Mouse (Mus musculus) MN1 (cell line): ENCODE data around the gene Bmt2.

ENCODE experiments used
- DNase-seq: peaks from one replicate; pipeline ENCODE4 v3.0.0-alpha.2; 2016; ENCODE audit warnings: low spot score

The Bmt2 gene

DNA sequence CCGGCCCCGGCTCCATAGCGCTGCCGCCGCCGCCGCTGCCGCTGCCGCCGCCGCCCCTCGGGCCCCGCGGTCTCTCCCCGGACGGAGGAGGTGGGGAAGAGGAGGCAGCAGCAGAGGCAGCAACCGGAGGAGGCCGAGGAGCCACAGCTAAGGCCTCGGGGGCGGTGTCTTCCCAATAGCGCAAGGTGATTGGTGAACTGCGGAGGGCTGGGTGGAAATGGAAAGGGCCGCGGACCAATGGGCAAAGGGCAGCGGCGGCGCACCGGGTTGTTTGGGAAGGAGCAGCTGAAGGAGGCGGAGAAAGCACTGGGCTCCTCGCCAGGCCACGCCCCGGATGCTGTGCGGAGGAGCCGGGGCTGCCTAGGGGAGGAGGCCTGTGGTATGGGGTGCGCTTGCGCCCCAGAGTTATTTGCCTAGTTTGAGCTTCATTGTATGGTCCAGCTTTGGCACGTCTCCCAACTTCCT, at the start of gene Bmt2:
Bmt2 (minus strand) TSS at position 149 of the 465 bp plus-strand sequence.
- peak; percentile 97 for DNase-seq

DNA sequence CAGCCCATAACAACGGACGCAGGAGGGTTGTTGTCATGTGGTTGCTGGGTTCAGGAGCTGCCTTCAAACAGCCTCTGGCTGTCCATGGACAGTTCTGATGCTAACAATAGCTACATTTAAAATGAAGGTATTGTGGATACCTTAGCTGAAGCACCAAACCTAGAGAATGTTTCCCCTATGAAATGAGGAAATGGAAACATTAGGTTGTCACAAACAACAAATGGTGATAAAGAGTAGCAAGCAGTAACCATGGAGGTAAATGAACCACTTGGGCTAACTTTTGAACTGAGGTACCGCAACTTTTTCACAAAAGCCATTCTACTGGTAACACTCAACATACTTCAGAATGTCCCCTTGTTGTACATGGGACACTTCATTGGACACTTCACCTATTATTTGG, 44.4 kb upstream of the Bmt2 start:
- no peak for DNase-seq

DNA sequence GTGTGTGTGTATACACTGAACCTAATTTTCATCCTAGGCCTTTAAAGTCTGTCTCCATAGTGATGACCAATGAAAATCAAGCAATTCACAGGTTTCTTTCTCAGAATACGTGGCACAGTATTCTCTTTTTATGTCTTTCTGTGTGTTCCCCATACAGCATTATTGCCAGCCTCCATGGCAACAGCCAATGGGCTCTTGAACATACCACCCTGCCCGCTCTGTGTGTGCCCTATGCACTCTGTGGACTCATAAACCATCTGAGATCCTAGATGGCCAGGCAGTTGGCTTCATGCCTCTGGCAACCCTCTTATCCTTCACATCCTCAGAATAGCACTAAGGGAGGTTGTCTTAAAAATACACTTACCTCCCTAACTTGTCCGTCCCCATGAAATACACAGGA, 37.1 kb upstream of the Bmt2 start:
- DNase-seq, result no peak

DNA sequence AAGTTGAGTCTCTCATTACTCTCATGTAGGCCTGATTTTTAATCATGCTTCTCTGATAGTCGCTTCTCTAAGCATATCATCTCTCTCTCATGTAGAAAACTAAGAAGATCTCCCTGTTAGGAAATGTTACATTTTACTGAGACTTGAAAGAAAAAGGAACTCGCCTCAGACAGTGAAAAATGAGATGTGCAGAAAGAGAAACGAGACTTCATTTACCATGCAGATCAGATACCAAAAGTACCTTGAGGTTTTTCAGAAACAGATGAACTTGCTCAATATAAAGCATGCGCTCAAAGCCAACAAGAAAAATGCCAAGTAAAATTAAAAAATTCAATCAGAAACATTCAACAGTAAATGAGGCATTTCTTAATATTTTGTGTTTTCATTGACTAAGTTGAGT, 19.1 kb upstream of the Bmt2 start:
- DNase-seq, result no peak

DNA sequence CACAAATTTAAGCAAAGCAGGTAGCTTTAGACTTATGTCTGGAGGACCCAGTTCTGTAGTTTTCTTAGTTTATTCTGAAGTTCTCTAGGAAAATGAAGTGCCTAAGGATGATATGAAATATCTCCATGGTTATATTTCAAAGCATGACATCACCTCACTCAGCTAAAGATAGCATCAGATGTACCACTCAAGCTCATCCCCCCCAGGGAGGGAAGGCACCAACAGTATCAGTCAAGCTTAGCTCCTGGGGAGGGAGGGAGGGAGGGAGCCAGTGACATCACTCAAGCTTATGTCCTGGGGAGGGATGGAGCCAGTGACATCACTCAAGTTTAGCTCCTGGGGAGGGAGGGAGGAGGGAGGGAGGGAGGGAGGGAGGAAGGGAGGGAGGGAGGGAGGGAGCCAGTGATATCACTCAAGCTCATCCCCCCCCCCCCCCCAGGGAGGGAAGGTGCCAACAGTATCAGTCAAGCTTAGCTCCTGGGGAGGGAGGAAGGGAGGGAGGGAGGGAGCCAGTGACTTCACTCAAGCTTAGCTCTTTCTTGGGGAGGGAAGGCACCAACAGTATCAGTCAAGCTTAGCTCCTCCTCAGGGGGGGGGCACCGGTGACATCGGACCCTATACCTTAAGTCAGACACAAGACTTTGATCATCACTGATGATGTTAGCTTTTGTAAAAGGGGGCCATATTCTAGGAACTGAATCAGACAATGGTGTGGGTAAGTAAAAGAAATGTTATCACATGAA, 17.5 kb upstream of the Bmt2 start:
- no peak for DNase-seq

DNA sequence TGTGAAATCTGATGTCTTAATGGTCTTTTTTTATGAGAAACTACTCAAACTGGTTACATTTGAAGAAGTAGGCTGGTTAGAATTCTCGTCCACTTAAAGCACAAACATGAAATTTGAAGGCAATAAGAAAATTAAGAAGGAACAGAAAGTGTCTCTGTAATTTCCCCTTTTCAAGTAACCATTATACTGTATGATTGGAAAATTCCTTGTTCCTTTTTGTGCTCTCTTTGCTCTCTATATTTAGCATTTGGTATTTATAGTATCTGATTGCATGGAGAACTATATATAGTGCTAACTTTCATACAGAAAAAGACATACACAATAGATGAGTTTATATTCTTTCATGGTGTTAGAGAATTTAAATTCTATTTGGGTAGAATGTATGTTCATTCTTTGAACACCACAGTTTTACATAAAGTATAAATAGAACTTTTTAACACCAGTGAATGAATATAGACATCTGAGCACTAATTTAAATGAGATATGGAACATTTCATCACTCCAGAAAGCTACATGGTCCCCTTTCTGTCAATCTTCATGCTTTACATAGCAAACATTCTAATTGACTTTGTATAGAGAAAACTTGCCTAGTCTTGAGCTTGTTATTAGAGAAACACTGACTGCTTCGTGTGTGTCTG, 14.0 kb upstream of the Bmt2 start:
- DNase-seq, result no peak

DNA sequence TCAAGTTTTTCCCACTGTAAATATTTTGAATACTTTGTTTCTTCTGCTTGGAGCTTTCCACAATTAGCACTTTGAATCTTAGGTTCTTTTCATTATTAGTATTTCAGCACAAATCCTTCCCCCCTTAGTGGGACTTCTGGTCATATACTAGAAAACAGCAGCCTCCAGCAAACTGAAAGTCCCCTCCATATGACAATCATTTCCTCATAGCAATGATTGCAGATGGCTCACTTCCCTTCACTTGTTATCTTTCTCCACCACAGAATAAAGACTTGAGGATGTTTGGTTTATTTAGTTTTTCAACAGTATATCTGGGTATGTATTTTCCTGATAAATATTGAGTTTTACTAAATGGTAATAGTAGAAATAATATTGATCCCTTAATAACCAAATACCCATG, 12.6 kb upstream of the Bmt2 start:
- no peak for DNase-seq

DNA sequence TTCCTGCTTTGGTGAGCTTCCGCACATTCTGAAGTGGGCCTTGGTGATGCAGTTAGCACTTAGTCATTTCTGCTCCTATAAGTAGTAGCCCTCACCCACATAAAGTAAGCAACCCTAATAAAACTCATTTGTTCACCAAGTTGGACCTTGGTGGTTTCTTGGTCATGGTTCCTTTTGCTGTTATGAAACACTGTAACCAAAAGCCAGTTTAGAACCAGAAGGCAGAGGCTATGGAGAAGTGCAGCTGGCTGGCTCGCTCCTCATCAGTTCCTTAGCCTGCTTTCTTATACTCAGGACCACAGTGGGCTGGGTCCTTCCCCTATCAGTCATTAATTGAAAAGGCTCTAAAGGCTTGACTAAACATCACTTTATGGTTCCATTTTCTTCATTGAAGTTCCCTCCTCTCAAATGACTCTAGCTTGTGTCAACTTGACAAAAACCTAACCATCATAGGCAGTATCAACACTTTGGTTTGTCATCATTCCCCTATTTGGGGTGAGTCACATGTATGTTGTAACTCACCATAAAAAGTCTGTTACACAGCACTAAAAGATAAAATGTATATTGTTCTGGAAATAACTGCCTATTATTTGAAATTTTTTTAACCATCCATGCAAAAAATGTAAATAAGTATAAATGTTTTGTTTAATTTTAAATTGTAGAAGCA, 6.3 kb upstream of the Bmt2 start:
- no peak for DNase-seq

DNA sequence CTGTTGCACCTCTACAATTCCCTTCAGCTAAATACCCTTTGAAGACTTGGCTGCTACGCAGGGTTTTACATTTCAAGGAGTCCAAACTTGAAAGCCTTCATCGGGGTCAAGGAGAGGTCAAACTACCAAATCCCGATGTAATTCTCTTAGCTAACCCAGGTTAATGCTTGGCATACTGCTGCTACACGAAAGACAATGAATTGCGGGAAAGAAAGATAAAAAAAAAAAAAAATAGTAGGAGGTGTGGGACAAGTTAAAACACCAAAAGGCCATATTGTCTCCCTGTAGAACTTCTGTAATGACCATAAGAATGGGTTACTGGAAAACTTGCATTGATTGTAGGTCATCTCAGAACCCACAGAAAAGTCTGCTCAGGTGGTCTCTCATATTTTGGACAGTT, 583 bp upstream of the Bmt2 start:
- no peak for DNase-seq

DNA sequence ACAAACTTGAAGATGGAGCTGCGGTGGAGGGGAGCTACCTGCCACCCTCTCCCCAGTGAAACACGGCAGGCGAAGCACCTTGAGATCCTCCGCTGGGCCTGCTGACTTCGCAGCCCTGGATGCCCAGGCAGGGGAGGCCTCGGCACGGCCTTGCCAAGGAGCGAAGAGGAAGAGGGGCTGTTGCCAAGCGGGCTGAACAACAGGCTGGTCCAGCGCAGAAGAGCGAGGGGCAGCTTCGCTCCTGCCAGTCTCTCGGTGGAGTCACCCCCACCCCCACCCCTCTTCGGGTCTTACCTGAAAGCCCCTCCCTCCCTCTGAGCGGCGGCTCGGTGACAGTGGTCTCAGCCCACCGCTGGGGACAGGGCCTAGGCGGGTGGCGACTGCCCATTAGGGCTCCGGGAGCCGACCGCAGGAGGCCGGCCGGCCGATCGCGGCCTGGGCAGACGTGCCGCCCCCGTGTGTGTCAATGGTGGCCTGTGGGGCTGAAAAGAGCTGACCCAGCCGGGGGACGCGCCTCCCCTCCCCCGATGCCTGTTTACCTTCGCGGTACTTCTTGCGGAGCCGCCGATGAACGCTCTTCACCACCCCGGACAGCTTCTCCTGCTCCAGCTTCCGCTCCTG, 515 bp downstream of the Bmt2 start:
- DNase-seq, result peak; percentile 63

DNA sequence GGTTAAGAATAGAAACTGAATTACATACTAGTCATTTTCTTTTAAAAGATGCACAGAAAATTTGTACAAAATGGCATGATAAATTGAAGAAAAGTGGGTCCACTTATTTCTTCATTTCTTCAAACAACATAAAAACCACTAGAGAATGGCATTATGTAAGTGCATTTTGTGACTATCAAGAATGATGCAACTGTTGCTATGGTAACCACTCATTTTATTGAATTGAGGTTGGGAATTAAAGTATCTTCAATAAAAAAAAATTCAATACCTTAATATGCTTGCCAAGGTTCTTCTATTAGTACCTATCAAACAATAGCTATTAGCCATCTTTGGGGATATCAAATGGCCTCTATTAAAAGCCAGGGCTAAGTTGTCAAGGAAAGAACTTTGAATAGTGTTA, 1.6 kb downstream of the Bmt2 start:
- peak; percentile 10 for DNase-seq

DNA sequence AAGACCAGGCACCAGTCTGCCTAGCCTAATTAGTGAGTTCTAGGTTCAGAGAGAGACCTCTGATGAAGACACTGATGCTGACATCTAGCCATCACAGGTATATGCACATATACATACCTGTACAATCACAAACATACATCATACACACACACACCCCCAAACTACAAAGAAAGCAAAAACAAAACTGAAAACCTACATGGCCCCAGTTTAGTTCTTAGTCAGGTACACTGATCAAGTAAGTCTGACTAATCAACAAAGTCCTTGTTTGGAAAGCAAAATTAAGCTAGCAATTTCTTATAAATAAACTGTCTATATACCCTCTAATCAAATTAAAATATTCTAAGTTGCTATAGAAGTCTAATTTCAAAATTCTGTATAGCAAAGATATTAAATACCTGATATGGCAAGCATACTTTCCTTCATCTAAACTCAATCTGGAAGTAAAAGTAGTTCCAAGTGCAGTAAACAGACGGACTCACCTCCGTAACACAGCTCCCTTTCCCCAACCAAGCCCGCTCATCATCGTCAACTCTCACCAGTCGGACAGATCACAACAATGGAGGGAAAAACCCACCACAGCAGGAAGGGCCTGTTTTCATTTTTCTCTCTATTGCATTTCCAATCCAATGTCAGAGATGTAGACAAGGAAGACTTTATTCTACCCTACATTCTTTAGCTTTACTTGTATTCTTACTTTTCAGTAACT, 3.0 kb downstream of the Bmt2 start:
- DNase-seq, result no peak

DNA sequence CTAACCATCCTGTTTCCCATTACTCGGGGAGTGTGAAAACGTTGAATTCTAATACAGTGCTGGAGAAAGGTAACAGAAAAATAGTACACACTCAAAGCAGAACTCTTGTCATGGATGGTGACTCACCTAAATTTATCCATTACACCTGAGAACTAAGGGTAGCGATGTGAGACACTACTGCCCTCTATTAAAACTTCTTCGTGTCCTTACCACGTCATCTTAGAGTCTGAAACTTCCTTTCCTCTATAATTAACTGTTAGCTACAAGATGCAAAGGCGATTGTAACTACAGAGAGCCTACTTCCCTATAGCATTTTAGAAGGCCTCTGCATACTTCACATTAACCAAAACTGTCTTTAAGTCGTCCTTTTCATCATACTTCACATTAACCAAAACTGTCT, 12.1 kb downstream of the Bmt2 start:
- no peak for DNase-seq

DNA sequence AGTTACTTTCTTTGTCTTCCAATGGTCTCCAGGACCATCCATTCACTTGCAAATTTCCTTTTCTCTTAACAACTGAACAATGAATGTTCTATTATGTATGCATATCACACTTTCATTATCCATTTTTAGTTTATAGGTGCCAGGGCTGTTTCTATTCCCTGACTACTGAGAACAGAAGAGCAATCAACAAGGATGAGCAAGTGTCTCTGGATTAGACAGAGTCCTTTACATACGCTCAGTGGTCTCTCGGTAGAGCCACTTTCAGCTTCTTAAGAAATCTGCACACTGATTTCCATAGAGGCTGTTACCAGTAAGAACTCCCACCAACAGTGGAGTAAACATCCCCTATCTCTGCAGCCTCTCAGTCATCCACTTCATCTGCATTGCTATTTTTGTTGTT, 19.8 kb downstream of the Bmt2 start:
- no peak for DNase-seq

DNA sequence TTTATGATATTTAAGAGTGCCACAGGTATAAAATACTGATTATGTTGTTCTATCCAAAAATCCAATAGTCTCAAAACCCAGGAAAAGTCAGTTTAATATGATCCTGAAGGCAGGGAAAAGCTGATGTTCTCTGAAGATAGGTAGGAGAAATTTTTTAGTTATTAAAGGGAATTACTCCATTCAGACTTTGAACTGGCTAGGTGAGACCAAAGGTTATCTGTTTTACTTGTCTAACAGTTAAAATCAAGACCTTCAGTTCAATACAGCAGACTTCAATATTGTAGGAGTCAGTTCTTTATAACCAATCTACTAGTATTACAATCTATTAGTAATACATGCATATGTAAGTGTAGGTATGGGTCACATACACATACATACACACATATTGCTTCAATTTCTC, 23.7 kb downstream of the Bmt2 start:
- no peak for DNase-seq

DNA sequence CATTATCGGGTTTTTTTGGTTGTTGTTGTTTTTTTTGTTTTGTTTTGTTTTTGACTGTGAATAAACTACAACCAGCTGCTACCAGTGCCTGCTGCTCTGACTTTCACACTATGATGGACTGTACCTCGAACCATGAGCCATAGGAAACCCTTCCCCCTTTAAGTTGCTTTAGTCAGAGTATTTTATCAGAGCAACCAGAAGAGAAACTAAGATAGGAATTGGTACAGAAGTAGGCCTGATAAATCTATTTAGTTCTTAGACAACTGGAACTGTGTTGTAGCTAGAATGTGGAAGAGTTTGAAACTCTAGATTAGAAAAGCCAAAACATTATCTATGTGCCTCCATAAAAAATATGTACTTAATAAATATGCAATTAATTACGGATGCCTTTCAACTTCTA, 25.5 kb downstream of the Bmt2 start:
- no peak for DNase-seq

DNA sequence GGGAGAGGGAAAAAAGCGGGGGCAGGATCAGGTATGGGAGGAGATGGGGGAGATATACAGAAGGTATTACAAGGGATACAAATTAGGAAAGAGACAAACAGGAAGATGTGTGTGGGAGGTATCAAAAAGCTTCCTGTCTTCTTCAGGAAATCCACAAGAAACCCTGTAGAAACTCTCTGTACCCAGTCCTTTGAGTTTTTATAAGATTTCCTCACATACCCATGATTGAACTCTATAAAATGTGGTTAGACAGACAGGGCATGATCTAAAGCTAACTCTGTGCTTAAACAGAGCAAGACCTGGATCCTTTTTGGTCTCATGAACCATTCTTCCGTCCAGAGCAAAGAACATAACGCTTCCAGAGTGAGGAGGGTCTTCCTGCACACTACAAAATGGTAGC, 26.9 kb downstream of the Bmt2 start:
- no peak for DNase-seq

DNA sequence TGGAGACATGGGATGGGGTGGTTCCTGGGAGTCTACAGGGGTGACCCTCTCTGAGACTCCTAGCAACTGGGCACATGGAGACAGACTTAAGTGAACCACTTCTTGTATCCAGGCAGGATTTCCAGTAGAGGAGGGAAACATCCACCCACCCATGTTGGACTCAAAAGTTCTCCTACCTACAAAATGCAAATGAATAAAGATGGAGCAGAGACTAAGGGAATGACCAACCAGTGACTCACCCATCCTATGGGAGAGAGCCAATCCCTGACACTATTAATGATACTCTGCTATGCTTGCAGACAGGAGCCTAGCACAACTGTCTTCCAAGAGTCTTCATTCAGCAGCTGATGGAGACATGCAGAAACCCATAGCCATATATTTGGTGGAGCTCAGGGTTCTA, 29.5 kb downstream of the Bmt2 start:
- no peak for DNase-seq

DNA sequence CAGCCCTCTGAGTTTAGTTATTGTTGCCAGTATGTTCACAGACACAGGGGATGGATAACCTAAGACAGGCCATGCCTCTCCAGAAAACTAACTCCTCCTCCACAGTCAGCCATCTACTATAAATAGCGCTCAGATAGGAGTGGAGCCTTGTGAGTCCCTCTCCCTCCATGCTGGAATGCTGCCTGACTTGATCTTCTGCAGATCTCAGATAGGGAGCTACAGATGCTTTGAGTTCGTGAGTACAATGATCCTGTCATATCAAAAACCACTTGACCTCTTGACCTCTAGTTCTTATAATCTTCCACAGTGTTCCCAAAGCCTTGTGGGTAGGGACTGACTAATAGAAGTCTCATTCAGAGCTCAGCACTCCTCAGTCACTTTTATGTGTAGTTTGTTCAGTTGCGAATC, 41.2 kb downstream of the Bmt2 start:
- DNase-seq, result no peak

DNA sequence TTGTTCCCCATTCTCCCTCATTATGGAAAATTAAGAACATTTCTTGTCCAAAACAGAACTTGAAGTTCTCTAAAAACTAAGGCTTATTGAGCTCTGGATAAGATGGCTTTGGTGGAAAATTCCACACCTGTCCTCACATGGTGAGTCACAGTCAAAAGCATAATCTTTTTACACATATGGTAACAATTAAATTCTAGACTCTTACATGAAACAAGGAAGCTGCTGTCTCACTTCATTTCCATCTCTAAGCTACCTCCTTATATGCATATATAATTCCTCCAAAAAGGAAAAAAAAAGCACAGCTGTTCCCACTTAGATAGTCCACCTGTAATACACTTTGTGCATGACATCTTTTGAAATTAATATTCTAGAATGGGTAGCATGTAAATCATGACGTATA, 45.2 kb downstream of the Bmt2 start:
- DNase-seq, result no peak

DNA sequence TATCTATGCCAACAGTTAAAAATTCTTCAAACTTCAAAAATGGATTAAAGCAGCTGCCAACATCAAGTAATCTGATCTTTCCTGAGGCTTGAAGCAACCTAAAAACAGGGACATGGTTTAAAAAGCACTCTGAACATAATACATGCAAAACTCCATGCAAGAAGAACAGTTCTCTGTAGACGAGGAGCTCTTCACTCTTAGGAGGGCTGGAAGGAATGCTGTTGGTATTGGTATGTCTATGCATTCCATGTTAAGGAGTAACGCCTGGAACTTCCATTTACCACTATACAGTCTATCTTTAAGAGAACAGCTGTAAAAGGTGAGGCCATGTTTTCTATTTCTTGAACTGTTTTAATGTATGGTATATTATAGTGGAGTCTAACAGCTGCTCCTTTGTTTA, 47.2 kb downstream of the Bmt2 start:
- DNase-seq, result no peak

DNA sequence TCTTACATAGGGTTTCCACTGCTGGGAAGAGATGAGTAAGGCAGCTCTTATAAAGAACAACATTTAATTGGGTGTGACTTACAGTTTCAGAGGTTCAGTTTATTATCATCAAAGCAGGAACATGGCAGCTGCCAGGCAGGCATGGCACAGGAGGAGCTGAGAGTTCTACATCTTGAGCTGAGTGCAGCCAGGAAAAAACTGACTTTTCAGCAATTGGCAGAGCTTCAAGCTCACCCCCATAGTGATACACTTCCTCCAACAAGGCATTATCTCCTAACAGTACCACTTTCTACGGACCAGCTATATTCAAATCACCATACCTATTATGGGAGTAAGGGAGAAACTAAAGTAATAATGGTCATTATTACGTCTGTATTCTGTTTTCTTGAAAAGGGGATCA, 58.1 kb downstream of the Bmt2 start:
- DNase-seq, result no peak
